Mouse (Mus musculus) adrenal gland, postnatal 10 days (tissue): ENCODE data around the gene Tex11. TPM values are rescaled to one million over a fixed set of nuclear protein-coding genes. Genes with fewer than 3 reads are reported as not detected.

Experiments used
- total RNA-seq, 2 experiments: library from RNA; stranded (reverse); gene quantifications; 2 replicates each; pipeline ENCODE4 v1.2.3; 2021

The Tex11 gene
- total RNA-seq, 2 experiments from 2014 or later: not detected

Other genes starting within 250 kb of the Tex11 start
- 1 to 10 TPM in 1 of 2 experiments, under 1 TPM in 1; 0.63 to 1.3 TPM for gene Slc7a3, start 26.4 kb upstream of the Tex11 start, total RNA-seq
- 10 to 100 TPM; 47.1 to 48.2 TPM for gene Snx12, start 162.9 kb upstream of the Tex11 start, total RNA-seq
- gene Foxo4, start 194.9 kb upstream of the Tex11 start, total RNA-seq: 10 to 100 TPM; 35.8 to 40.1 TPM
- 1 to 10 TPM in 1 of 2 experiments, not detected in 1; 1.2 TPM for gene Gm614, start 204.3 kb upstream of the Tex11 start, total RNA-seq
- 10 to 100 TPM; 17.6 to 23.3 TPM for gene Il2rg, start 208.6 kb upstream of the Tex11 start, total RNA-seq
- gene Gm20489, start 209.4 kb upstream of the Tex11 start, total RNA-seq: not detected
- gene Med12, start 214.4 kb upstream of the Tex11 start, total RNA-seq: 10 to 100 TPM; 34.0 to 44.9 TPM
- gene Nlgn3, start 239.5 kb upstream of the Tex11 start, total RNA-seq: 10 to 100 TPM; 10.6 to 10.7 TPM